Mouse (Mus musculus): ENCODE data around the gene Nav1.

The Nav1 gene

DNA sequence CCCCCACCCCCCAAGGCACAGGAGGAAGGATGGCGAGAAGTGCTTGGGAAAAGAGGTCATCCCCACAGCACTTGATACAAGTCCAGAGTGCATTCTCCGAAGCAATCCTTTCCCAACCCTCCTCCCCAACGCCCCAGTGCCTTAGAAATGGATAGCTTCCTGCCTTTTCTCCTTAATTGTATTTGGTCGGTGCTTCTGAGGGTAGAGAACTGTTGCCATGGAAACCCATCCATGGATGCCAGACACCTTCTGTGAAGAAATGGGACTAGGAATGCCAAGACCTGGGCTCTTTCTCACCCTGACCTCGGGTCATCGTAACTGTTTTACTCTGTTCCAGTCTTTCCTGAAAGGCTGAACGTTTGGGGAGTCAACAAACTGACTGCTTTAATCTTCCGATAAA lies 26.1 kb downstream of the Nav1 start:
- no peak for DNase-seq

DNA sequence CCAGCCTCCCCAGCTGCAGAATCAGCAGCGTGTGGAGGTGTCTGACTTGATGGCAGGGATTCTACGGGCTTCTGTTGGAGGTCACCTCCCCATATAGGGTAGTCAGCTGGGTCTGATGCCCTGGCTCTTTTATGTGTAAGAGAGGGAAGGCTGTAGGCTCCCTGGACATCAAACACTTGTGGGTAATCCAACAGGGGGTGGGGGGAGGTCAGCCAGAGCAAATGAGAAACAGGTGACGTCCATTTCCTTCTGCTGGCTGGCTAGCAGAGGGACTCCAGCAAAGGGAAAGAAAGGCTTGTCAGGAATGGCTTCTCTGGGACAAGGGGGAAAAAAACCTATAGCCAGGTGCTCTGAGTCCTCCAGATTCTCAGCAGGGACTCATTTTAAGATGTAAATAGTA lies 28.0 kb downstream of the Nav1 start:
- DNase-seq = no peak

DNA sequence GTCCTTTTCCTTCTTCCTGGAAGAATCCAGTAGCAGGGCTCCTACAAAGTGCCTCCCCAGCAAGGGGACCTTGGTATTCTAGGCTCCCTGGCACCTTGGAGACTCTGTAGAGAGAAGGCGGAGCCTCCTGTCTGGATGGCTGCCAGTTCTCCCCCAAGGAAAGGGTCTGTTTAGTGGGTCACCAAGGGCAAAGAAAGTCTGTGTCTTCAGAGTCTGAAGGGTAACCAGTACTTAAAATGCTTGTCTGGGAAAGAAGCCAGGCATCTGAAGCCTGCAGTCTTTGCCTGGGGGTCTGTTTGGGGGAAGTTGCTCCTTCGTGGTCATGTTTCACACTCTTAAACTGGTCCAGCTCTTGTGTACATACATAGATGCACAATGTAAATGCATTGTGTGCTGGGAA lies 29.3 kb downstream of the Nav1 start:
- no peak for DNase-seq

DNA sequence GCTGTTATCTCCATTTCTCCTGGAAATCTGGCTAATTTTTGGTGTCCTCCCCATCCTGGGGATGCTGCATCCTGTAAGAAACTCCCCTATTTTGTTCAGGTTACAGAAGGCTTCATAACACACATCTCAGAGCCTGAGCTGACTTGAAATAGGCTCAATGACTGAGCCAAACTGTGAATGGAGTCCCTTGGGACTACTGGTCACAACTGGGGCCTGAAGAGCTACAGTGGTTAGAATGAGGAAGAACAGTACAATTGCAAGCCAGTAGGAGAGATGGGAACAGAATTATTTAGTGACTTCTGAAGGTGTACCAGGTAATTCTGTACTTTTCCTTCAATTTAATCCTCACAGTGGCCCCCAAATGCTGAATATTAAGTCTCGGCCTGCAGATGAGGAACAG lies 31.7 kb downstream of the Nav1 start:
- DNase-seq = no peak

DNA sequence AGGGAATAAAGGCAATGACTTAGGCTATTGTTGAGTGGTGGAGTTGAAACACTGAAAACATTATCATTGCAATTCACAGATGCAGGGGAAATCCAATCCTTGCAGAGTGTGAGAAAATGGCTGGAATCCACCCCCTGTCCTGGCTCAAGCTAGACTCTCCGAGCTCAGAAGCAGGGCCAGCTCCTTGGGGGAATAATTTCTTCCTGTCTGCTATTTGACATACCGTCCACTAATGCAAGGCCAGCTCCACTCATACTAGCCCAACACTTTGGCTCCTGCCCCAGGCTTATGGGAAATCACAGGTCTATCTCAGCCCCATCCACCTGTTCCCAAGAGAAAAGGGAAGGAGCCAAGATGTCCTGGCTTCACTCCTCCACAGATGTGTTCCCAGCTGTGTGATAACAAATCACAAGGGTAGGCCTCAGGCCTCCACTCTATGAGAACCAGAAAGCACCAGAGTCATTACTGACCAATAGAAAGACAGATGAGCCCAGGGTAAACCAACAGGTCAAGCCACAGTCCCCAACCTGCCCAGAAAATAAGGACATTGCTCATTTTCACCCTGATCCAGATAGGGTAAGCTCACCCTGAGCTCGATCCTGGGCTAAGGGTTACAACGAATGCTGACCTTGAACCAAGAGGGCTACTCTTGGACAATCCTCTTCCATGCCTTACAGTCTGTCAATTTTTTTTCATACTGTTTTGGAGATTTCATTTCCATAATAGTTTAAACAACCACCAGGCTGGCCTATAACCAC lies 32.5 kb downstream of the Nav1 start:
- DNase-seq = no peak

DNA sequence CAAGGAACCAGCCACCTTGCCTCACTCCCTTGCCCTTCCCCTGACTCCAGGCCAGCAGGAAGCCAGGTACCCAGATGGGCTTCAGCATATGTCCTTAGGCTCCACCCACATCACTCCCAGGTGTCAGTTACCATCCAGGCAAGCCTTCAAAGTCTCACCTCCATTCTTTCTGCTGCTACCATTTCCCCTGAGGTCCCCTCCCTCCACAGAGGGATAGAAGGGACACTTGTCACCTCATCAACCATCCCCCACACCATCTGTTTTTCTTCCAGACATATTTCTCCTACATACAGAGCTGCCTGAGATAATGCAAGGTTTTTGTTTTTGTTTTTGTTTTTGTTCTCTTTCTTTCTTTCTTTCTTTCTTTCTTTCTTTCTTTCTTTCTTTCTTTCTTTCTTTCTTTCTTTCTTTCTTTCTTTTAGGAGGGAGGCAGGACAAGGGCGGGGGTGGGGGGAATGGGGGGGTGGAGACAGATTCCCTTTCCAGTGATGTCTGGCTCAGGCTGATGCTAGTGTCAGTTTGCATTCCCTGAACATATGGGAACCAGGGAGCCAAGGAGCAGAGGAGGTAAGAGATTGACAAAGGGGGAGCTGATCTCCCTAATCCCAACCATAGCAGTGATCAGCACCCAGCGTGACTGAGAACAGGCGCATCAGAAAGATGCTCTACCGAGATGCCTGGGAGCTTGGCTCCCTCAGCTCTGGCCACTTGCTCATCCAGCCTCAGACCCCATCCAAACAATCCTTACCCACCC lies 34.8 kb downstream of the Nav1 start:
- DNase-seq = no peak

DNA sequence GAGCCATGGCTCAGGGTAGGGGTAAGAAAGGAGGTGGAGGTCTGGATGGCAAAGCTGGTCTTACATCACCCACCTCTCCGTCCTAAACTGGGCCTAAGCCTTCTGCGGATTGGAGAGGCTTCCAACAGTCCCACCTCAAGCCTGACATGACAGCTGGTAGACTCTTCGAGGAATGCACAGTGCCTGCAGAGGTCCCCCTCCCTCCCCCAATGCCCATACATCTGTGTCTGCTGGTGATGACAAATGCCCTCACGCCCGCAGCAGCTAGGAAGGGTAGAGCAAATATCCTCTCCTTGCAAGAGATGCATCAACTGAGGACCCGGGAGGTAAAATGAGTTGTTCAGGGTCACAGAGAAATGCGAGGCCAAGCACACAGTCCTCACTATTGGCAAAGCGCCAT lies 39.0 kb downstream of the Nav1 start:
- no peak for DNase-seq

DNA sequence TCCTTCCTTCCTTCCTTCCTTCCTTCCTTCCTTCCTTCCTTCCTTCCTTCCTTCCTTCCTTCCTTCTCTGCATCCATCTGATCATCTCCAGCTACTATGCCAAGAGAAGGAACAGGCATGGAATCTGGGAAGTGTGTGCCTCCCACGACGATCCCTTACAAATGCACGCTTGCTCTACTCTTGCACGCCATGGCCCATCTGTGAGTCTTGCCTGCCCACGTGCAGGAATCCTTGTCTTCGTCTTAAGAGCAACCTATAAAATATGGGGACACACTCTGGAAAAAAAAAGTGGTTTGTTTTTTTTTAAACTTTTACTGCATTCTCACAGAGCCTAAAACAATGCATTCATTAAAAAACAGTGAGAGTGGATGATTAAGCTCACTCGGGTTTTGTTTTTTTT lies 40.5 kb downstream of the Nav1 start:
- DNase-seq = no peak

DNA sequence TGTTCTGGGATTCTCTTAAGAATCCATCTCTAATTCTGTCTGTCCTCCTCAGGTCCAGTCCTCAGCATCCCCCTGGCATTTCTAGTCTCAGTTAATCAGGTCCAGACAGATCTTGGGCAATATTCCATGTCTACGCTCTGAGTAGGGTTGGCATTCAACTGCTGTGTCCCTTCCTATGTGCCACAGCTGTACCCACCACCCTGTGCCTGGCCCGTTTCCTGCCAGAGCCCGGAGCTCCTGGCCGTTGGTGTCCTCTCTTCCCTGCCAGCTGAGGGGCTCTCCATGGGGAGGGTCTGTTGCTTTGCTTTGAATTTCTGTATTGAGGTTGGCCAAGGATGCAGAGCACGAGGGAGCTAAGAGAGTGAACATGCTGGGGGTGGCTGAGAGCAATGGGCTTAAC lies 41.3 kb downstream of the Nav1 start:
- DNase-seq = no peak

DNA sequence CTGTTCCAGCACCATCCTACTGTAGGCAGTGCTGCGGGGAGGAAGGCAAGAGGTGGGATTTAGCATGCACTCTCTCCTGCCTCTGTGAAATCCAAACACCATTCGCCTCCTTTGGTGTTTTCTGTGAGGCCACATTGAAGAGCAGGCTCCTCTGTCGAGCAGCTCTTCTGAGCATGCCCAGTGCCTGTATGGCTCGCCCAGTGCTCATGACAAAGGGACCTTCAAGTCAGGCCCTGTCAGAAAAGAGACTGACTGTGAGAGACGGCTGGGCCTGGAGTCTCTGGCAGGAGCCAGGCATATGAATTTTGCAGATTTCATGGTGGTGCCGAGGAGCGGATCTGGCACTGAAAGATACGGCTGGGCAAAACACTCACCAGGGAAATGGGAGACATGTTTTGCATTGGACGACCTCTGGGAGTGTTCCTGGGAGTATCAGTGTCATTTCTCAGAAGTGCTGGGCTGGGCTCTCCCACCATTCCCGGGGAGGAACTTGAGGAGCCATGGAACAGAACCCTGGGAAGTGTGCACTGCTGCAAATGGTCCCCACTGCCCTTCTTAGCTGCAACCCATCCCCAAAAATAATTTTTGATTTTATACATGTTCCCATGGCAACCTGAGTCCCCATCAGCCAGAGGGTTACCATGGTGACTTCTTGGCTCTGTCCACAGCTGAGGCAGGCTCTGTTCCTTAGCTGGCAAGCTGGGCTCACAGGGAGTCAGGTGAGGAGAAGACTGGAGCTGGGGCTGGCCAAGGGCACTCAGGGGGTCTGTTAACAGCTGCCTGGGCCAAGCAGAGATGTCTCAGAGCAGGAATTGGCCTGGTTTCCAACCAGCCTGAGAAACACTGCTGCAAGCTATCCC lies 42.2 kb downstream of the Nav1 start:
- DNase-seq = no peak

DNA sequence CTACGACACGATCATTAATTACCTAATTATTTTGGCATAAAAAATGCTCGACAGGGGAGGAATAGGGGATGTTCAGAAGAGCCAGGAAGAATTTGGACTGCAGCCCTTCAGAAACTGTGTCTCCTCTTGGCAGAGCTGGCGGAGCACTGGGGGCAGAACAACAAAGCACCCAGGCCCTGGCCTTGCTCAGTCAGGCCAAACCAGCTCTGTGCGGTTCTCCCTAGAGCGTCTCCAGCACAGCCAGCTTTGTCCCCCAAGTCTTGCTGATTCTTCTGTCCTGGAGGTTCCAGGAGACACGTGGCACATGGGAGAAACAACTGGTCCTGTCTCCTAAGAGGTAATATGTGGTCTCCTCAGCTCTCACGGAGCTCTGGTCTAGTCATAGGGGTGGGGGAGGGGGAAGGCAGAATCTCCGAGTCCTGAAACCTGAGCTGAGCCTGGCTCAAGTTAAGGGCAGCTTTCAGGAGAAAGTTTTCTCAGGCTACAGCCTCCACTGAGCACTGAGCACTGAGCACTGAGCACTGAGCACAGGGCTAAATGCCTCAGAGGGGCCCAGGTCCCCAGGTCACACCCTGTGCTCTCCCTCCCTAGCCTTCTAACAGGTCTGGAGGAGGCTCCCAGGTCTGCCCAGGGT lies 43.2 kb downstream of the Nav1 start:
- DNase-seq = peak; percentile 66

DNA sequence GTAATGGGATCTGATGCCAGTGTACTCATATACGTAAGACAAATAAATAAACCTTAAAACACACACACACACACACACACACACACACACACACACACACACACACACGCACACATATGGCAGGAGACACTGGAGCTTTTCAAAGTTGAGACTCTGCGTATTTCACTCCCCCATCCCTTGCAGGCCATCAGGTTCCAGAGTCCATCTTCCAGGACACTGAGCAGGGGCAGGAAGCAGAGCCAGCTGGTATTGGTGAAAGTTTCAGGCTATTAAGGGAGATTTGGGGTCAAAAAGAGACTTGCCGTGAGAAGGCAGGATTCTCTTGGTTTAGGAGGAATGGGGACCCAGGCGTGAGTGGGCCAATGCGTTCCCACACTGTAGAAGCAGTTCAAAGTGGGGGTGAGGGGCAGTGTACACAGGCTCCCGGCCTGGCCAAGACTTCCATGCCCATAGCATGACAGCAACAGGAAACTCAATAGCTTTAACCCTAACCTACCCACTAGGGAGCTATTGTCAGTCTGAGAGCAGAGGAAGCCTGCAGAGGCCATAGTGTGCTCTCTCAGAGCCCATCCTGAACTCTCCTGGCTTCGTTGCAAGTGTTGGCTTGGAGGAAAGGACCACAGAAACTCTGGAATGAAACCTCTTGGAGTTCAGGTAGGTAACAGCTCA lies 44.0 kb downstream of the Nav1 start:
- DNase-seq = no peak

DNA sequence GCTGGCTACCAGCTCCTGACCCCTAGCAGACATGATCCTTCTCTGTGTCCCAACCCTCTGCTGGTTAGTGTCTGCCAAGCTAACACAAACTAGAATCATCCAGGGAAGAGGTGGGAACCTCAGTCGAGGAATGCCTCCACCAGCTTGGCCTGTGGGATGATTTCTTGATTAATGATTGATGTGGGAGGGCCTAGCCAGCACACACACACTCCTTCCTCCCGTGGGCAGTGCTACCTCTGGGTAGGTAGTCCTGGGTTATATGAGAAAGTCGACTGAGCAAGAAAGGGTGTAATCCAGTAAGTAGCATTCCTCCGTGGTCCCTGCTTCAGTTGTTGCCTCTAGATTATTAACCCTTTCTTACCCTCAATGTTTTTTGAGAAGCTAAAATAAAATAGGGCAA lies 45.0 kb downstream of the Nav1 start:
- DNase-seq = peak; percentile 62

DNA sequence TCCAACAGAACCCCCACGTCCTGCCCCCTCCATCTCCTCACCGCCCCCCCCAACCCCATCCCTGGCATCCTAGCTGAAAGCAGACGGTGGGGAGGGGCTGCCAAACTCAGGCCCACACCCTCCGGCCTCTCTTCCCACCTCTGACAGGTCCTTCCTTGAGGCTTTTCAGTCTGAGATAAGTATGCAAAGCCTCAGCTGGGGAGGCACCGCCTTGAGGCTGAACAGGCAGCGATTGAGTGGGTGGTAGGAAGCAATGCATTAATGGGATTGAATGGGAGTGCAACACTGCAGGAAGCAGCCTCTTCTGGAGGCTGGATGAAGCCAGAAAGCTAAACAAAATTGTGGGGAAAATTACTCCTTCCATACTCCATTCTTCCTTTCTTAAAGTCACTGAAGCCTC lies 45.8 kb downstream of the Nav1 start:
- DNase-seq = no peak

DNA sequence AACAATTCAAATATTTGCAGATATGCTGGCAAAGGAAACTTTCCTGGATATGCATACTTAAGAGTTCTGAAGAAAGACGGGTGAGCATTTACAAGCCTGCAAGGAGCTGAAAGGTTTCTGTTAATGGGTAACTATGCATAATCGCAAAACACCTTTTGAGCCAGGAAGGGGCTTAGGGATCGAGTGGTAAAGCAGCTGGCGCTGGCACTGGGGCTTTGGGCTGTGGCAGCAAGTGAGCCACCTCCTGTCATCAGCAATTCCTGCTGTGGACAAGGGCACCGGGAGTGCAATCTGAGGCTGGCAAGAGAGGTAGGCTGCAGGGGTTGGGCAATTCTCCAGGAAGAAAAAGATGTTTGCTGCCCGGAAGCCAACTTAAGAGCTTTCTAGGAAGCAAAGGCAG lies 49.1 kb downstream of the Nav1 start:
- peak; percentile 59 for DNase-seq

DNA sequence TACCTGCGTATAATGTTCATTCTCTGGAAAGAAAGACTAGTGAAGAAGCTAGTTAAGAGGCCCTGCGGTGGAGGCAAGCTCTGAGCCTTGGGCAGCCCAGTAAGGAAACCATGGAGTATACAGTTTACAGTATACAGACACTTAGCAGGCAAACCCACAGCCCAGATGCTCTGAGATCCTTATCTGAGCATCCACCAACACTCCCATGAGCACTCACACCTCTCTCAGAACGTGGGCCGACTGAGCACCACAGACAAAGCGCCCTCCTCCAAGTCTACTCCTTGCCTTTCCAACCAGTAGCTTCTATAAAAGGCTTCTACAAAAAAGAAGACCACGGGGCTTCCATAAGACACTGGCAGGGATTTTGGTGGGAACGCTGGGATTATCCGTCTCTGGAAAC lies 51.2 kb downstream of the Nav1 start:
- DNase-seq = no peak

DNA sequence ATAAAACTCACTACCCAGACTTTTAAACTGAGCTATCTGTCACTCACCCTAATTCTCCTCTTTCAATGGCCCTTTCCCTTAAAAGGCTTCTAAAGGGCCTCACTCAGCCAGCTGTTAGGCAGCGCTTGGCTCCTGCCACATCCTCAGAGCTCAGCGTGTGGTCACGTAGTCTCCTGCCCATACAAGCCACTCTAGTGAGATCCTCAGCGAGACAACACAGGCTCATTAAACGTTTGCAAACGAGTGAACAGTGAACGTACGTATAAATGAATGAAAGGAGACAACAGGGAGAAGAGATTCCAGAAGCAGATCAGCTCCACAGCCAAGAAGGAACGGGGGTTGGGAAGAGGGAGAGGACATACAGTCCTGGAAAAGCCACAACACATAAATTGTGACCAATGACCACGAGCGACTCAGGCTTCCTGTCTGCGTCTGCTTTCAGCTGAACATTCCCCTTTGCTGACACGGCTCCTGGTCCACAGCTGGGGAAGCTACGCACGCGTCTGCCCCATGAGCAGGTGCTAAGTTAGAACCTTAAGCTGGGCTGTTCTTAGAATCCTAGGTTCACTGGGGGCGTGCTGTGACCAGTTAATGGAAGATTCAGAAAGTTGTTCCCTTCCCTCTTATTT lies 52.3 kb downstream of the Nav1 start:
- peak; percentile 61 for DNase-seq

DNA sequence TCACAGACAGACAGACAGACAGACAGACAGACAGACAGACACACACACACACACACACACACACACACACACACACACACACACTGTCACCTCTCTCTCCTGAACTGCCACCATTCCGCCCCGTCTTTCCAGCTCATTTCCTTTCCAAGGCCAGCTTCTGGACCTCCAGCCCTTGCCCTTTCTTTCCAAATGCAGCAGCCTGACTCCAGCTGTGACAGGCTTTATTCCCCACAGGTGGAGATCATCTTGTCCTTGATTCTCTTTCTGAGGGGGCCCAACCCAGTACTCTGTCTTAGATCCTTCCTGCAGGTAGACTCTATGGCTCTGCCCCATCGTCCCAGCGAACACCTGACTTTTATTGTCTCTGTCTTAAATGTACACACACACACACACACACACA lies 53.5 kb downstream of the Nav1 start:
- DNase-seq = no peak

DNA sequence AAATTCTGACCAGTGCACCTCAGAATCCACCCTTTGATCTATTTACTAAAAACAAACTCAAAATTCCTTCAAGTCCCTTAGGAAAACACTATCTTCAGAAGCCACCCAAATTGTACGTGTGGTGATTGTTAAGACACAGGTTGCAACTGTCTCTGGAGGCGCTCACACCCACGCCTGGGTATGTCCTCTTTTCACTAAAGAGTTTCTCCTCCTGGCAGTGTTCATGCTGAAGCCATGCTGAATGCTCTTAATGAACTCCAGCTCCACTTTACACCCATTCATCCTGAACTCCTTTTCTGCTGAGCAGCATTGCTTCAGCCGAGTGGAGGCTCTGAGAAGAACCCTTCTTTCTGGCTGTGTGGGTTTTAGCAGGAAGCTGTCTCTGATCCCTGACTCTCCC lies 53.9 kb downstream of the Nav1 start:
- no peak for DNase-seq

DNA sequence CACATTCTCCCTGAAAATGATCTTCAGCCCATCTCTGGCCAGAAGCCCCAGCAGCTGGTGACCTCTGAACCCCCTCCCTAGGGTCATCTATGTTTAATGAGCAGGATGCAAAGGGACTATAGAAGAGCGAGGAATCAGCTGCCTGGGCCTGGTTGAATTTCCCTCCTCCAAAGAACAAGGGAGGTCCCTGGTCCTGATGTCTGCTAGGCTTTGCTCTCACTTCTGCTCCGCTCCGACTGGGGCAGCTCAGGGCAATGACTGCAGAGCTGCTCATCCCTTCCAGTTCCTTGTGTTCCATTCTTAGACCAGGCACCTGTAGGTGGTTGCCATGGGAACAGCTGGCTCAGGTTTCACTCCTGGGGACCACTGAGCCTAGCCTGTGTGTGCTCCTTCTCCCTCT lies 56.2 kb downstream of the Nav1 start:
- DNase-seq = peak; percentile 55

DNA sequence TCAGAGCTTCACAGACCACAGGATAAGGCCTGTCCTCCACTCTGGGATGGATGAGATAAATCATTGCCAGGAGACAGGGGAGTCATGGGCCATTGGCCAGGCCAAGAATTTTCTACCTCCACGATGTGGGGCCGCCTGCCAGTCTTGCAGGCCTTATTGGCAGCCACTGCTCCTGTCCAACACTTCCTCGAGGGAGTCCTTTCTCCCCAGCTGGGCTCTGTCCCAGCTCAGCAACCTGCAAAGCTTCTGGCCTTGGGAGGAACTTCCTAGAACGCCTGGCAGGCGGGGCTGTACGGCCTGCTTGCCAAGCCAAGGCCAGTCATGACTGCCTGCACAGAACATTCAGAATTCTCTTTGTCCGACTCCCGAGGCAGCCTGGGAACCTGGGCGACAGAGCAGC lies 58.3 kb downstream of the Nav1 start:
- DNase-seq = peak; percentile 87

DNA sequence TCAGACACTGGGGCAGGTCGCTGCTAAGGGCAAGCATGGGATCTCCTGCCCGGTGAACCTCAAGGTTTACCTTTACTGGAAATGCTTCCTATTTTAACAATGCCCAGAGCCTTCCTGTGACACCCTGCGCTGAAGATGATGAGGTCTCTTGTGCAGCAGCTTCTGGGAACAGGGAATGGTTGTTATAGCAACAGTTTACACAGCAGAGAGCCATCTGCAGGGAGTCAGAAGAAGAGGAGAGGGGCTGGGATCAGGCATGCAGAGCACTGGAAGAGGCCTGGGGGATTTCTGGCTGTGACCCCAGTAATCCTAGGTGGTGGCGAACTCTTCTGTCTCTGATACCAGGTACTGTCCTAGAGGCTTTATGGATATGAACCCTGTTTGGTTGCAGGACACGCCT lies 61.0 kb downstream of the Nav1 start:
- no peak for DNase-seq

Measured in kidney, postnatal 10 days (tissue).